Mouse (Mus musculus) brain, embryonic 14.5 days (tissue): ENCODE results near the gene Alpk1.

ENCODE experiments used
- CTCF ChIP-seq: fragments of 200-500 bp; IDR thresholded peaks from 2 replicates; pipeline ENCODE4 v1.5.1; 2012; ENCODE audit warnings: inconsistent platforms, mild to moderate bottlenecking, moderate library complexity, borderline replicate concordance; ENCODE audit not compliant: insufficient read depth, insufficient read length; ENCODE audit errors: extremely low read depth
- POLR2A ChIP-seq: fragments of 200-500 bp; IDR thresholded peaks from 2 replicates; pipeline ENCODE4 v1.6.1; 2012; ENCODE audit warnings: mild to moderate bottlenecking, inconsistent platforms, borderline replicate concordance; ENCODE audit not compliant: poor library complexity, insufficient read depth, insufficient read length, severe bottlenecking; ENCODE audit errors: extremely low read depth

DNA sequence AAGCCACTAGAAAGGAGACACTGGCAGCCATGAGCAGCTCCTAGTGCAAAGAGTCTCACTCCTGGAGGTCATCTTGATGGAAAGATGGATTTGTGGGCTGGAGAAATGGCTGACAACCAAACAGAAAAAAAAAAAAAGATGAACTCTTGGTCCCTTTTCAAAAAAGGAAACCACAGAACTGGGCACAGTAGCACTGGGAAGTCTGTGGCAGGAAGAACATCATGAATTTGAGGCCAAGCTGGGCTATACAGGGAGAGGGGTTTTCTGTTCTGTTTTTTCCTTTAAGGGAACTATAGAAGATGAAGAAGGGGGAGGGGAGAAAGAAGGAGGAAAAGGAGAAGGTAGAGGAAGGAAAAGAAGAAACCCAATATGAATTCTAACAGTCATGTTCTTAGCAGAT, 6.7 kb upstream of the Alpk1 start:
- TF ChIP-seq POLR2A (no peak), CTCF (no peak)
